Mouse (Mus musculus) liver, adult 2 months (tissue): Measurements from ENCODE around the gene Iffo1.

Experiments used
- CTCF ChIP-seq: fragments of 200-500 bp; IDR thresholded peaks from 2 replicates; pipeline ENCODE4 v1.5.1; 2011; ENCODE audit warnings: low read depth, low read length, control low read depth
- POLR2A ChIP-seq: fragments of 200-500 bp; IDR thresholded peaks from 2 replicates; pipeline ENCODE4 v1.6.1; 2011; ENCODE audit warnings: low read length, control low read depth; ENCODE audit not compliant: insufficient read depth; ENCODE audit errors: extremely low read depth

GRCm38 (mm10) chr6:125190816-125191215 lies 45.8 kb downstream of the Iffo1 start:
- no peak for TF ChIP-seq CTCF
- TF ChIP-seq POLR2A, result no peak
